Mouse (Mus musculus): ENCODE measurements around the gene Kcnj14.

GRCm38 (mm10) chr7:45771101-45771500, 53.5 kb downstream of the Kcnj14 start:
- TF ChIP-seq CTCF (IDR thresholded peaks at IDR 0.05; ENCODE audit: insufficient read depth, low read depth, low read length) = no peak
- no peak for TF ChIP-seq POLR2A (IDR thresholded peaks at IDR 0.05; ENCODE audit: insufficient read depth, low read depth, low read length)
